In the genomic region with DNA sequence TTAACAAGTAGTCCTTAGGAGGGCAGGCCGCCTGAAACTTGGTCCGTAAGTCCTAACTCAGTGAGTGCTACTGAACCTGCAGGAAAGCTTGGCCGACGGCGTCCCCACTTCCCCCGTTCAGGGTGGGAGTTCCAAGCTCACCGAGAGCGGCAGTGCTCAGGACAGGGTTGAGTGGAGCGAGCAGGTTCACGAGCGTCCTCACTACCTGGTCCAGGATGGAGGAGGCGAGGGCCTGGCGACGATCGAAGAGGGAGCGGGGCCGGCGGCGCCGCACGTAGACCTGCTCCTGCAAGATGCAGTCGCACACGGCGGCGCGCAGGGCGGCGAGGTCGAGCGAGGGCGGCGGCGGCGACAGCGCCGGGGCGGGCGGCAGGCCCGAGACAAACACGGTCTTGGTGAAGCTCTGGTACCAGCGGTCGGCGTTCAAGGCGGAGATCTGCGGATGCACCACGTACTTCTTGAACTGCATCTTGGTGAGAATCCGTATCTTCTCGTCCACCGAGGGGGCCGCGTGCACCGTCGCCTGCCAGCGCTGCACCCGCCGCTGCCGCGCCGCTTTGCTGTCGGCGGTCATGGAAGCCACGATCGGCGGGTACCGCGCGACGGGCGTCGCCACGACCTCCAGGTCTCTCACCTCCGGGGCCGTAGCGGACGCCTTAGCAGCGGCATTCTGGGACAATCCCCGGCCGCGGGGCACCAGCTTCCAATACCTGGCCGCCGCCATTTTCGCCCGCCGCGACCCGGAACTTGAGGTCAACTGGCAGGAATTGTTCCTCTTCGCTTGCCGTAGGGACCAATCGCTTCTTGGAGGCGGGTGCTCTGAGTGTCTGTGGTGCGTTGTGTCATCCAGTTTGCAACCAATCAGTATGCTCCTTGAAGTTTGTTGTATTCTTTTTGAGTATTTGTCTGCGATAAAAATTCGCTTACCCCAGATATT, we compare ENCODE assay signal across 8 mouse cellular contexts. TPM values are rescaled to one million over a fixed set of nuclear protein-coding genes. Genes with fewer than 3 reads are reported as not detected.
DNase-seq lines count a peak whose midpoint lies in the region; ATAC-seq and TF ChIP-seq lines count a peak whose summit lies in the region.

Gene B430218F22Rik (plus strand): TSS at position 120 of the 937 bp plus-strand sequence.
Gene Mrps30 (minus strand): TSS at position 742 of the 937 bp plus-strand sequence.

- H3K4me2 ChIP-seq in embryonic facial prominence, embryonic 13.5 days = peak within 1 kb of the TSS; percentile 78
- peak within 1 kb of the TSS; percentile 72 for H3K4me2 ChIP-seq in limb, embryonic 12.5 days
- peak within 1 kb of the TSS; percentile 70 for H3K4me2 ChIP-seq in midbrain, embryonic 15.5 days

- no peaks in the 10 kb centered on the region for H3K9me3 ChIP-seq in embryonic facial prominence, embryonic 13.5 days
- no peaks in the 10 kb centered on the region for H3K9me3 ChIP-seq in limb, embryonic 12.5 days
- no peaks in the 10 kb centered on the region for H3K9me3 ChIP-seq in midbrain, embryonic 15.5 days

- peak within 1 kb of the TSS; percentile 88 for H3K4me3 ChIP-seq in embryonic facial prominence, embryonic 13.5 days
- H3K4me3 ChIP-seq in kidney, adult 2 months (ENCODE audit: insufficient read depth, low read depth, low read length) = peak within 1 kb of the TSS; percentile 83
- peak within 1 kb of the TSS; percentile 91 for H3K4me3 ChIP-seq in limb, embryonic 12.5 days (replicated peaks)
- H3K4me3 ChIP-seq in midbrain, embryonic 15.5 days = peak within 1 kb of the TSS; percentile 95
- peak within 1 kb of the TSS; percentile 95 for H3K4me3 ChIP-seq in spleen, adult 2 months (ENCODE audit: extremely low read depth, insufficient read depth, insufficient read length)

- peaks cover 6% of the 10 kb centered on the region for H3K4me1 ChIP-seq in embryonic facial prominence, embryonic 13.5 days
- no peaks in the 10 kb centered on the region for H3K4me1 ChIP-seq in kidney, adult 2 months (ENCODE audit: control insufficient read depth, insufficient read depth, low read length)
- peaks cover 9% of the 10 kb centered on the region for H3K4me1 ChIP-seq in limb, embryonic 12.5 days (replicated peaks)
- H3K4me1 ChIP-seq in midbrain, embryonic 15.5 days = peaks cover 10% of the 10 kb centered on the region
- peaks cover 5% of the 10 kb centered on the region for H3K4me1 ChIP-seq in spleen, adult 2 months (ENCODE audit: control insufficient read depth, insufficient read depth, insufficient read length)

- TF ChIP-seq POLR2A in kidney, adult 2 months (IDR thresholded peaks at IDR 0.05; ENCODE audit: low read depth, low read length) = peak; percentile 43
- TF ChIP-seq POLR2A in spleen, adult 2 months (IDR thresholded peaks at IDR 0.05; ENCODE audit: low read depth, low read length) = no peak

- peak; percentile 94 for ATAC-seq in embryonic facial prominence, embryonic 13.5 days (ENCODE audit: insufficient number of reproducible peaks, insufficient read depth, low FRiP score, low TSS enrichment, low read depth)
- ATAC-seq in limb, embryonic 12.5 days (ENCODE audit: insufficient number of reproducible peaks, insufficient read depth, low FRiP score, low TSS enrichment, low read depth) = peak; percentile 95
- peak; percentile 99 for ATAC-seq in midbrain, embryonic 15.5 days (replicated peaks)

- no peak for TF ChIP-seq CTCF in kidney, adult 2 months (conservative IDR thresholded peaks at IDR 0.05; ENCODE audit: insufficient read depth, insufficient read length, low read depth, low read length)
- TF ChIP-seq CTCF in spleen, adult 2 months (IDR thresholded peaks at IDR 0.05; ENCODE audit: extremely low read depth, insufficient read depth, insufficient read length, insufficient replicate concordance) = no peak

- no peaks in the 10 kb centered on the region for H3K27me3 ChIP-seq in embryonic facial prominence, embryonic 13.5 days
- H3K27me3 ChIP-seq in kidney, adult 2 months (replicated peaks; ENCODE audit: control insufficient read depth, insufficient read depth, low read length) = no peaks in the 10 kb centered on the region
- no peaks in the 10 kb centered on the region for H3K27me3 ChIP-seq in limb, embryonic 12.5 days
- H3K27me3 ChIP-seq in midbrain, embryonic 15.5 days (replicated peaks) = no peaks in the 10 kb centered on the region
- H3K27me3 ChIP-seq in spleen, adult 2 months (ENCODE audit: control insufficient read depth, insufficient read depth, low read length) = no peaks in the 10 kb centered on the region

- peak within 1 kb of the TSS; percentile 90 for H3K9ac ChIP-seq in embryonic facial prominence, embryonic 13.5 days
- H3K9ac ChIP-seq in limb, embryonic 12.5 days (replicated peaks) = peak within 1 kb of the TSS; percentile 86
- H3K9ac ChIP-seq in midbrain, embryonic 15.5 days = peak within 1 kb of the TSS; percentile 80

- WGBS in embryonic facial prominence, embryonic 13.5 days = under 1% methylated on average over 89 of the region's 93 CpGs
- under 1% methylated on average over 93 of the region's 93 CpGs for WGBS in kidney, adult 2 months
- under 1% methylated on average over 93 of the region's 93 CpGs for WGBS in limb, embryonic 12.5 days
- WGBS in midbrain, embryonic 15.5 days = under 1% methylated on average over 93 of the region's 93 CpGs
- WGBS in spleen, adult 2 months = under 1% methylated on average over 92 of the region's 93 CpGs

- peak within 1 kb of the TSS; percentile 84 for H3K27ac ChIP-seq in embryonic facial prominence, embryonic 13.5 days
- H3K27ac ChIP-seq in kidney, adult 2 months (ENCODE audit: insufficient read depth, low read depth, low read length) = peak within 1 kb of the TSS; percentile 19
- peak within 1 kb of the TSS; percentile 91 for H3K27ac ChIP-seq in limb, embryonic 12.5 days
- H3K27ac ChIP-seq in midbrain, embryonic 15.5 days = peak within 1 kb of the TSS; percentile 85
- H3K27ac ChIP-seq in spleen, adult 2 months (ENCODE audit: insufficient read depth, low read length) = peak within 1 kb of the TSS; percentile 71

- peaks cover 30% of the 10 kb centered on the region for H3K36me3 ChIP-seq in embryonic facial prominence, embryonic 13.5 days
- peaks cover 2% of the 10 kb centered on the region for H3K36me3 ChIP-seq in kidney, adult 2 months (ENCODE audit: control insufficient read depth, insufficient read depth, low read length)
- H3K36me3 ChIP-seq in limb, embryonic 12.5 days = peaks cover 33% of the 10 kb centered on the region
- peaks cover 8% of the 10 kb centered on the region for H3K36me3 ChIP-seq in midbrain, embryonic 15.5 days (replicated peaks)
- H3K36me3 ChIP-seq in spleen, adult 2 months (ENCODE audit: control insufficient read depth, insufficient read depth, low read length) = peaks cover 10% of the 10 kb centered on the region

- DNase-seq in 3134 (ENCODE audit: extremely low read depth, insufficient read length, low spot score) = peak; percentile 81
- peak; percentile 95 for DNase-seq in adrenal gland, postnatal 36 days
- DNase-seq in heart, adult 18-20 months = peak; percentile 96 to 98
- peak; percentile 97 for DNase-seq in kidney, adult 2 months
- DNase-seq in spleen, adult 2 months (ENCODE audit: low read depth in 1 of 2, low spot score in 2 of 2) = peak; percentile 93

RNA-seq across cellular contexts. Expression of gene B430218F22Rik, which starts in this region (rescaled TPM):
- not detected for total RNA-seq in adrenal gland, postnatal 36 days (2021)
- 0.56 and 1.2 TPM in 2 replicates for polyA plus RNA-seq in embryonic facial prominence, embryonic 13.5 days (2015; fragmentation: Nextera tagmentation; extraction: Ambion mirVana)
- total RNA-seq in heart, adult 18-20 months (2021) = under 1 TPM in 1 of 2 experiments, not detected in 1; 0.35 TPM
- 0.14 and 0.20 TPM in 2 replicates for polyA plus RNA-seq in kidney, adult 2 months (2012; rRNA removed)
- polyA plus RNA-seq in limb, embryonic 12.5 days (2016; fragmentation: Nextera tagmentation; extraction: Ambion mirVana) = 1.6 and 2.1 TPM in 2 replicates
- polyA plus RNA-seq in midbrain, embryonic 15.5 days (2015; fragmentation: Nextera tagmentation; extraction: Ambion mirVana) = 0.97 and 1.6 TPM in 2 replicates
- polyA plus RNA-seq in spleen, adult 2 months (2012; rRNA removed) = 0.07 and 0.13 TPM in 2 replicates

RNA-seq across cellular contexts. Expression of gene Mrps30, which starts in this region (rescaled TPM):
- 10 to 100 TPM; 26.7 to 28.7 TPM for total RNA-seq in adrenal gland, postnatal 36 days (2021)
- polyA plus RNA-seq in embryonic facial prominence, embryonic 13.5 days (2015; fragmentation: Nextera tagmentation; extraction: Ambion mirVana) = 28.5 and 33.7 TPM in 2 replicates
- 10 to 100 TPM; 24.3 to 26.9 TPM for total RNA-seq in heart, adult 18-20 months (2021)
- 15.5 and 19.8 TPM in 2 replicates for polyA plus RNA-seq in kidney, adult 2 months (2012; rRNA removed)
- polyA plus RNA-seq in limb, embryonic 12.5 days (2016; fragmentation: Nextera tagmentation; extraction: Ambion mirVana) = 39.4 and 40.1 TPM in 2 replicates
- polyA plus RNA-seq in midbrain, embryonic 15.5 days (2015; fragmentation: Nextera tagmentation; extraction: Ambion mirVana) = 23.5 and 25.7 TPM in 2 replicates
- 12.0 and 21.3 TPM in 2 replicates for polyA plus RNA-seq in spleen, adult 2 months (2012; rRNA removed)

Comparison
In these comparisons a context has a peak if more than half of its experiments do, and no peak if none do; other contexts are left out.
1. Peak in every context shown above with its lines: DNase-seq, ATAC-seq, H3K4me3 ChIP-seq and H3K27ac ChIP-seq.
2. H3K27ac ChIP-seq: peak in every context shown above with its lines; median percentile 91 in limb, embryonic 12.5 days; 85 in midbrain, embryonic 15.5 days; 84 in embryonic facial prominence, embryonic 13.5 days; 71 in spleen, adult 2 months; 19 in kidney, adult 2 months.